Mouse (Mus musculus): ENCODE results near the gene Sec61a2.

DNA sequence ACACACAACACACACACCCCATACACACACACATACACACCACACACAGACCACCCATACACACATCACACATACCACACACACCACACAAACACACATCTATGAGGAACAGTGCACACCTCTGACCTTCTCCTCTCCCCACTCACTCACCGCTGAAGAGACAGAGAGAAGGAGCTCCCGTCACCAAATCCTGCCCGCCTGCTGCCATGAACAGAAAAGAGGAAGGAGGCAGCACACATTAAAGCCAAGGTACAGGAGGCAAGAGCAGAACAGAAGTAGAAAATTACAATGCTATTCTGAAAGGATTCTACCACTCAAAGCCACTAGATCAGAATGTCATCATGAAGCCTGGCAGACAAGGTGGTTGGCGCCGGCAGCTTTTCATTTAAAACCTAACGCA, 27.6 kb upstream of the Sec61a2 start:
- TF ChIP-seq POLR2A (IDR thresholded peaks at IDR 0.05; ENCODE audit: low read depth, low read length) (no peak), CTCF (IDR thresholded peaks at IDR 0.05; ENCODE audit: borderline replicate concordance, insufficient read depth, low read length) (no peak)
